Mouse (Mus musculus): ENCODE results near the gene Dnaja3. TPM values are rescaled to one million over a fixed set of nuclear protein-coding genes. Genes with fewer than 3 reads are reported as not detected.

Dnaja3 gene
- polyA plus RNA-seq, 1 experiment: 13.7 TPM

GRCm38 (mm10) chr16:4616829-4617228 is 23.0 kb upstream of the Dnaja3 start:
- peaks cover 8% of the 10 kb centered on the region for H3K36me3 ChIP-seq (ENCODE audit: control insufficient read depth, insufficient read depth, low read length)
- H3K4me3 ChIP-seq (ENCODE audit: low read depth, low read length): no peak overlapping the region
- H3K4me1 ChIP-seq (ENCODE audit: control insufficient read depth, insufficient read depth, insufficient read length, low read length): peaks cover 8% of the 10 kb centered on the region; the same call in 1 of the 2 replicates
- H3K27me3 ChIP-seq (ENCODE audit: control insufficient read depth, insufficient read depth, low read length): no peaks in the 10 kb centered on the region
- TF ChIP-seq CTCF (IDR thresholded peaks at IDR 0.05; ENCODE audit: extremely low read depth, insufficient read length, insufficient replicate concordance, low read depth, low read length): no peak
- TF ChIP-seq POLR2A (IDR thresholded peaks at IDR 0.05; ENCODE audit: low read depth, low read length): no peak
- 63% methylated on average over 4 of the region's 4 CpGs for WGBS
- no peak overlapping the region for H3K27ac ChIP-seq (ENCODE audit: insufficient read depth, low read depth, low read length)

- Histone ChIP-seq H3K4me1 (ENCODE audit: control insufficient read depth, insufficient read depth, insufficient read length, low read length) (peaks cover 6% of the 10 kb centered on the region; the same call in 1 of the 2 replicates), H3K27me3 (ENCODE audit: control insufficient read depth, insufficient read depth, low read length) (no peaks in the 10 kb centered on the region), H3K36me3 (ENCODE audit: control insufficient read depth, insufficient read depth, low read length) (peaks cover 18% of the 10 kb centered on the region), H3K4me3 (ENCODE audit: low read depth, low read length) (peak overlapping the region; percentile 94), H3K27ac (ENCODE audit: insufficient read depth, low read depth, low read length) (peak overlapping the region; percentile 59)
- 10% methylated on average over 9 of the region's 9 CpGs for WGBS
- TF ChIP-seq CTCF (IDR thresholded peaks at IDR 0.05; ENCODE audit: extremely low read depth, insufficient read length, insufficient replicate concordance, low read depth, low read length) (no peak), POLR2A (IDR thresholded peaks at IDR 0.05; ENCODE audit: low read depth, low read length) (no peak)
These were observed 15.7 kb upstream of the Dnaja3 start for GRCm38 (mm10) chr16:4624074-4624473.

GRCm38 (mm10) chr16:4624481-4625110 is 15.2 kb upstream of the Dnaja3 start, which contains the start of gene Pam16:
TSS of gene Pam16 (minus strand) at chr16:4624988.
- Histone ChIP-seq H3K4me3 (ENCODE audit: low read depth, low read length) (peak within 1 kb of the TSS; percentile 94), H3K36me3 (ENCODE audit: control insufficient read depth, insufficient read depth, low read length) (peaks cover 19% of the 10 kb centered on the region), H3K27me3 (ENCODE audit: control insufficient read depth, insufficient read depth, low read length) (no peaks in the 10 kb centered on the region), H3K4me1 (ENCODE audit: control insufficient read depth, insufficient read depth, insufficient read length, low read length) (peaks cover 6% of the 10 kb centered on the region; the same call in 1 of the 2 replicates), H3K27ac (ENCODE audit: insufficient read depth, low read depth, low read length) (peak within 1 kb of the TSS; percentile 59)
- WGBS: under 1% methylated on average over 56 of the region's 56 CpGs
- TF ChIP-seq CTCF (IDR thresholded peaks at IDR 0.05; ENCODE audit: extremely low read depth, insufficient read length, insufficient replicate concordance, low read depth, low read length) (no peak), POLR2A (IDR thresholded peaks at IDR 0.05; ENCODE audit: low read depth, low read length) (peak; percentile 45; the same call in 1 of the 2 replicates)

- no peaks in the 10 kb centered on the region for H3K27me3 ChIP-seq (ENCODE audit: control insufficient read depth, insufficient read depth, low read length)
- WGBS: 89% methylated on average over 6 of the region's 6 CpGs
- H3K36me3 ChIP-seq (ENCODE audit: control insufficient read depth, insufficient read depth, low read length): peaks cover 32% of the 10 kb centered on the region
- H3K4me1 ChIP-seq (ENCODE audit: control insufficient read depth, insufficient read depth, insufficient read length, low read length): peaks cover 6% of the 10 kb centered on the region; the same call in 1 of the 2 replicates
- no peak for TF ChIP-seq CTCF (IDR thresholded peaks at IDR 0.05; ENCODE audit: extremely low read depth, insufficient read length, insufficient replicate concordance, low read depth, low read length)
- TF ChIP-seq POLR2A (IDR thresholded peaks at IDR 0.05; ENCODE audit: low read depth, low read length): no peak
- H3K4me3 ChIP-seq (ENCODE audit: low read depth, low read length): no peak overlapping the region
- no peak overlapping the region for H3K27ac ChIP-seq (ENCODE audit: insufficient read depth, low read depth, low read length)
These were observed 12.7 kb upstream of the Dnaja3 start for GRCm38 (mm10) chr16:4627105-4627504.

GRCm38 (mm10) chr16:4628898-4629419 is 10.8 kb upstream of the Dnaja3 start:
- TF ChIP-seq CTCF (IDR thresholded peaks at IDR 0.05; ENCODE audit: extremely low read depth, insufficient read length, insufficient replicate concordance, low read depth, low read length): no peak
- no peak for TF ChIP-seq POLR2A (IDR thresholded peaks at IDR 0.05; ENCODE audit: low read depth, low read length)

GRCm38 (mm10) chr16:4629950-4630349 is 9.8 kb upstream of the Dnaja3 start:
- Histone ChIP-seq H3K4me3 (ENCODE audit: low read depth, low read length) (no peak overlapping the region), H3K4me1 (ENCODE audit: control insufficient read depth, insufficient read depth, insufficient read length, low read length) (no peaks in the 10 kb centered on the region), H3K27ac (ENCODE audit: insufficient read depth, low read depth, low read length) (no peak overlapping the region), H3K27me3 (ENCODE audit: control insufficient read depth, insufficient read depth, low read length) (no peaks in the 10 kb centered on the region), H3K36me3 (ENCODE audit: control insufficient read depth, insufficient read depth, low read length) (peaks cover 55% of the 10 kb centered on the region)
- TF ChIP-seq POLR2A (IDR thresholded peaks at IDR 0.05; ENCODE audit: low read depth, low read length): no peak
- TF ChIP-seq CTCF (IDR thresholded peaks at IDR 0.05; ENCODE audit: extremely low read depth, insufficient read length, insufficient replicate concordance, low read depth, low read length): peak; percentile 94; the same call in 1 of the 2 replicates
- WGBS: 16% methylated on average over 6 of the region's 6 CpGs

More at GRCm38 (mm10) chr16:4628898-4629419, 10.8 kb upstream of the Dnaja3 start:
- no peaks in the 10 kb centered on the region for H3K27me3 ChIP-seq (ENCODE audit: control insufficient read depth, insufficient read depth, low read length)
- no peaks in the 10 kb centered on the region; the same call in 1 of the 2 replicates for H3K4me1 ChIP-seq (ENCODE audit: control insufficient read depth, insufficient read depth, insufficient read length, low read length)
- no peak overlapping the region for H3K27ac ChIP-seq (ENCODE audit: insufficient read depth, low read depth, low read length)
- WGBS: 97% methylated on average over 9 of the region's 9 CpGs
- no peak overlapping the region for H3K4me3 ChIP-seq (ENCODE audit: low read depth, low read length)
- peaks cover 48% of the 10 kb centered on the region for H3K36me3 ChIP-seq (ENCODE audit: control insufficient read depth, insufficient read depth, low read length)

GRCm38 (mm10) chr16:4632050-4632449 is 7.7 kb upstream of the Dnaja3 start:
- no peaks in the 10 kb centered on the region for H3K27me3 ChIP-seq (ENCODE audit: control insufficient read depth, insufficient read depth, low read length)
- H3K36me3 ChIP-seq (ENCODE audit: control insufficient read depth, insufficient read depth, low read length): peaks cover 57% of the 10 kb centered on the region
- no peak for TF ChIP-seq POLR2A (IDR thresholded peaks at IDR 0.05; ENCODE audit: low read depth, low read length)
- peak; percentile 44; the same call in 1 of the 2 replicates for TF ChIP-seq CTCF (IDR thresholded peaks at IDR 0.05; ENCODE audit: extremely low read depth, insufficient read length, insufficient replicate concordance, low read depth, low read length)
- H3K4me3 ChIP-seq (ENCODE audit: low read depth, low read length): no peak overlapping the region
- H3K4me1 ChIP-seq (ENCODE audit: control insufficient read depth, insufficient read depth, insufficient read length, low read length): no peaks in the 10 kb centered on the region
- no peak overlapping the region for H3K27ac ChIP-seq (ENCODE audit: insufficient read depth, low read depth, low read length)
- 53% methylated on average over 7 of the region's 7 CpGs for WGBS

Measured in small intestine, adult 2 months (tissue).